Mouse (Mus musculus) bone marrow macrophage, adult 2 months (primary cell): ENCODE measurements at regions not wholly inside any gene's neighbourhood (a gene's known extent, or its start where the extent isn't known, plus 50 kb on each side); places are given as distances from the start of the nearest gene placed in this dataset.

Source experiments
- CTCF ChIP-seq: IDR thresholded peaks from 2 replicates; pipeline ENCODE4 v1.5.1; 2012; ENCODE audit warnings: low read depth, mild to moderate bottlenecking, low read length, moderate library complexity
- POLR2A ChIP-seq: IDR thresholded peaks from 2 replicates; pipeline ENCODE4 v1.6.1; 2012; ENCODE audit warnings: mild to moderate bottlenecking, low read depth, low read length, borderline replicate concordance

GRCm38 (mm10) chr1:166942201-166942600 lies 59.0 kb upstream of the Fam78b start:
- TF ChIP-seq CTCF (no peak), POLR2A (no peak)
